In the genomic region with DNA sequence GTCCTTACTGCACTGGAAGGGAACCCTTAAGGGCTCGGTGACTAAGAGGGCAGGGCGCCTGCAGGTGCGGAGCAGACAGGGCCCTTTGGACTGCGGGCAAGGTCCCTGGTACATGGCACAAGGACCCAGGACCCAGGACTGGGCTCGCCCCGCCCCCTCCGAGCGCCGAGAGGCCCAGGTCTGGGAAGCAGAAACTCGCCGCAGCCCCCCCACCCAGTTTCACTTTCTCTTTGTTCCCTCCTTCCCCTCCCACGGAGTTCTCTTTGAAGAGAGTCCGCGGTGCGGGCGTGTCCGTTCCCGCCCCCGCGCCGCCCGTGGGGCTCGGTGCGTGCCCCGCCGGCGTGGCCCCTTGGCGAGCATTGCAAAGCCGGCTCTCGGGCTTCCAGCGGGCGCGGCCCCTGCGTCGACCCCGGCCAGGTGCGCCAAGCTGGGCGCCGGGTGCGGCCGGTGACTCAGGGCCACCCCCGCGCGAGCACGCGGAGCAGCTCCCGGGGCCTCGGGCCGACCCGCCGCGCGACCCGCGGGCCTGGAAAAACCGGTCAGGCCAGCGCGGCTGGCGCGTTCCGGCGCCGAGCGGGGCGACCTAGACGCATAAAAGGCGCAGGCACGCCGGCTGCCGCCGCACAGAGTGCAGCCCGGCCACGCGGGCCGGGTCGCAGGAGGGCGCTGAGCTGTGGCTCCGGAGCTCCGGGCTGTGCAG, we compare ENCODE assay signal across 8 mouse cellular contexts. TPM values are rescaled to one million over a fixed set of nuclear protein-coding genes. Genes with fewer than 3 reads are reported as not detected.
DNase-seq lines count a peak whose midpoint lies in the region; ATAC-seq and TF ChIP-seq lines count a peak whose summit lies in the region.

No protein-coding gene starts in this region.

- no peak for TF ChIP-seq EP300 in stomach, postnatal 0 days (optimal IDR thresholded peaks at IDR 0.05)

- peak; percentile 14; the same call in 1 of the 2 replicates for TF ChIP-seq CTCF in stomach, postnatal 0 days (IDR thresholded peaks at IDR 0.05; ENCODE audit: low read depth)

- 1% methylated on average over 72 of the region's 79 CpGs for WGBS in forebrain, embryonic 16.5 days
- WGBS in hindbrain, embryonic 15.5 days: 1% methylated on average over 76 of the region's 79 CpGs
- WGBS in midbrain, embryonic 15.5 days: under 1% methylated on average over 77 of the region's 79 CpGs
- WGBS in stomach, postnatal 0 days: under 1% methylated on average over 60 of the region's 79 CpGs

- peaks cover 11% of the 10 kb centered on the region; the same call in 1 of the 2 replicates for H3K4me1 ChIP-seq in forebrain, embryonic 16.5 days (replicated peaks; ENCODE audit: control insufficient read depth, insufficient read depth, low read length)
- H3K4me1 ChIP-seq in hindbrain, embryonic 15.5 days (replicated peaks): peaks cover 13% of the 10 kb centered on the region
- peaks cover 13% of the 10 kb centered on the region for H3K4me1 ChIP-seq in midbrain, embryonic 15.5 days
- H3K4me1 ChIP-seq in stomach, postnatal 0 days (replicated peaks; ENCODE audit: control insufficient read depth, insufficient read depth): peaks cover 9% of the 10 kb centered on the region

- H3K4me3 ChIP-seq in forebrain, embryonic 16.5 days (replicated peaks; ENCODE audit: low read length): peak overlapping the region; percentile 61
- H3K4me3 ChIP-seq in hindbrain, embryonic 15.5 days: peak overlapping the region; percentile 51
- H3K4me3 ChIP-seq in midbrain, embryonic 15.5 days: peak overlapping the region; percentile 51
- H3K4me3 ChIP-seq in stomach, postnatal 0 days (ENCODE audit: low read depth, low read length): peak overlapping the region; percentile 71

- DNase-seq in B cell, adult 2 months: peak; percentile 74 to 78
- peak; percentile 48 for DNase-seq in liver
- peak; percentile 92 for DNase-seq in stomach, postnatal 0 days (ENCODE audit: low spot score)
- no peak for DNase-seq in adipocyte (ENCODE audit: low spot score)

- H3K36me3 ChIP-seq in forebrain, embryonic 16.5 days (ENCODE audit: control insufficient read depth, insufficient read depth): no peaks in the 10 kb centered on the region
- H3K36me3 ChIP-seq in hindbrain, embryonic 15.5 days: no peaks in the 10 kb centered on the region
- H3K36me3 ChIP-seq in midbrain, embryonic 15.5 days (replicated peaks): no peaks in the 10 kb centered on the region
- no peaks in the 10 kb centered on the region for H3K36me3 ChIP-seq in stomach, postnatal 0 days (ENCODE audit: control insufficient read depth, insufficient read depth, low read length)

- H3K9me3 ChIP-seq in forebrain, embryonic 16.5 days (ENCODE audit: control insufficient read depth, low read length): no peaks in the 10 kb centered on the region
- no peaks in the 10 kb centered on the region for H3K9me3 ChIP-seq in hindbrain, embryonic 15.5 days
- H3K9me3 ChIP-seq in midbrain, embryonic 15.5 days: no peaks in the 10 kb centered on the region
- no peaks in the 10 kb centered on the region for H3K9me3 ChIP-seq in stomach, postnatal 0 days (ENCODE audit: control insufficient read depth, low read length)

- peak overlapping the region; percentile 82 for H3K9ac ChIP-seq in forebrain, embryonic 16.5 days (replicated peaks; ENCODE audit: low read depth, low read length)
- peak overlapping the region; percentile 56 for H3K9ac ChIP-seq in hindbrain, embryonic 15.5 days
- H3K9ac ChIP-seq in midbrain, embryonic 15.5 days: peak overlapping the region; percentile 59
- peak overlapping the region; percentile 76 for H3K9ac ChIP-seq in stomach, postnatal 0 days (ENCODE audit: low read length)

- peak; percentile 78 for ATAC-seq in activated CD4-positive, CD25-positive, alpha-beta regulatory T cell, adult 4 months
- peak; percentile 84 for ATAC-seq in forebrain, embryonic 16.5 days
- peak; percentile 72 for ATAC-seq in hindbrain, embryonic 15.5 days (ENCODE audit: low FRiP score, low read depth)
- ATAC-seq in midbrain, embryonic 15.5 days (replicated peaks): peak; percentile 76
- peak; percentile 84 for ATAC-seq in stomach, postnatal 0 days (ENCODE audit: low FRiP score, low TSS enrichment)

- peaks cover 6% of the 10 kb centered on the region for H3K27me3 ChIP-seq in forebrain, embryonic 16.5 days (replicated peaks; ENCODE audit: control insufficient read depth, insufficient read depth, low read length)
- H3K27me3 ChIP-seq in hindbrain, embryonic 15.5 days: peaks cover 39% of the 10 kb centered on the region
- peaks cover 36% of the 10 kb centered on the region for H3K27me3 ChIP-seq in midbrain, embryonic 15.5 days (replicated peaks)
- no peaks in the 10 kb centered on the region for H3K27me3 ChIP-seq in stomach, postnatal 0 days (ENCODE audit: control insufficient read depth, insufficient read depth, low read length)

- H3K27ac ChIP-seq in forebrain, embryonic 16.5 days (ENCODE audit: low read length): no peak overlapping the region
- H3K27ac ChIP-seq in hindbrain, embryonic 15.5 days (replicated peaks): no peak overlapping the region
- no peak overlapping the region for H3K27ac ChIP-seq in midbrain, embryonic 15.5 days
- peak overlapping the region; percentile 94 for H3K27ac ChIP-seq in stomach, postnatal 0 days (replicated peaks)

- H3K4me2 ChIP-seq in forebrain, embryonic 16.5 days (ENCODE audit: low read length): peak overlapping the region; percentile 91
- peak overlapping the region; percentile 98 for H3K4me2 ChIP-seq in hindbrain, embryonic 15.5 days
- H3K4me2 ChIP-seq in midbrain, embryonic 15.5 days: peak overlapping the region; percentile 97
- peak overlapping the region; percentile 77 for H3K4me2 ChIP-seq in stomach, postnatal 0 days (replicated peaks; ENCODE audit: low read depth)

RNA-seq across cellular contexts. Expression of a gene that starts 15.7 kb away (rescaled TPM):
- polyA plus RNA-seq in activated CD4-positive, CD25-positive, alpha-beta regulatory T cell, adult 4 months (2017; shearing (Covaris generic)): not detected
- 17.3 and 21.2 TPM in 2 replicates for polyA plus RNA-seq in forebrain, embryonic 16.5 days (2015; fragmentation: Nextera tagmentation; extraction: Ambion mirVana)
- 4.3 and 4.9 TPM in 2 replicates for polyA plus RNA-seq in hindbrain, embryonic 15.5 days (2015; fragmentation: Nextera tagmentation; extraction: Ambion mirVana)
- 7.2 and 8.6 TPM in 2 replicates for polyA plus RNA-seq in midbrain, embryonic 15.5 days (2015; fragmentation: Nextera tagmentation; extraction: Ambion mirVana)
- 0.75 and 0.80 TPM in 2 replicates for polyA plus RNA-seq in stomach, postnatal 0 days (2015; fragmentation: Nextera tagmentation; extraction: Ambion mirVana)

RNA-seq across cellular contexts. Expression of a gene that starts 23.8 kb away (rescaled TPM):
- polyA plus RNA-seq in activated CD4-positive, CD25-positive, alpha-beta regulatory T cell, adult 4 months (2017; shearing (Covaris generic)): not detected
- polyA plus RNA-seq in forebrain, embryonic 16.5 days (2015; fragmentation: Nextera tagmentation; extraction: Ambion mirVana): 0.37 and 0.75 TPM in 2 replicates
- 0.86 and 1.0 TPM in 2 replicates for polyA plus RNA-seq in hindbrain, embryonic 15.5 days (2015; fragmentation: Nextera tagmentation; extraction: Ambion mirVana)
- 1.1 and 1.3 TPM in 2 replicates for polyA plus RNA-seq in midbrain, embryonic 15.5 days (2015; fragmentation: Nextera tagmentation; extraction: Ambion mirVana)
- 6.0 and 6.9 TPM in 2 replicates for polyA plus RNA-seq in stomach, postnatal 0 days (2015; fragmentation: Nextera tagmentation; extraction: Ambion mirVana)
